Mouse (Mus musculus): ENCODE measurements around the gene Pih1d2. TPM values are rescaled to one million over a fixed set of nuclear protein-coding genes. Genes with fewer than 3 reads are reported as not detected.
A peak's percentile ranks its signal among the peaks of the same experiment; 100 is the strongest.

Pih1d2 gene
- total and polyA plus RNA-seq, 2 experiments from 2014 or later, result 2.6 to 5.5 TPM

DNA sequence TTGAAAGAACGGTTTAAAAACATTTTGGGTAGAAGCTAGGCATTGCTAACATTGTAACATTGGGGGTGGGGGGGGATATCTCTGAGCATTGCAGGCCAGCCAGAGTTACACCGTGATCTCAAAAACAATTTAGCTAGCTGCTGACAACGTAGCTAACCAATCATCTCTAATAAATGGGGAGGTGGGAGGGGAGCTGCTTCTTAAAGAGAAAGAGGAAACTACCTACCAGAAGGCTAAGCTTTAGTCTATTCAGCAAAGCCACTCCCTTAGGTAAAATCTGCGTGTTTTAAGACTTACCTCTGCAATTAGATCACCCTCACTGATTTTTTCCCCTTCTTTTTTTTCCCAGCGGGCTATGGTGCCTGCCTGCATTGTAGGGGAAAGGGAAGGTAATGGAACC, 41.3 kb downstream of the Pih1d2 start:
- Histone ChIP-seq H3K4me3 (ENCODE audit: low read length) (peak overlapping the region; percentile 96), H3K4me1 (ENCODE audit: insufficient read depth, low read length) (peaks cover 9% of the 10 kb centered on the region; the same call in 1 of the 2 replicates), H3K9me3 (ENCODE audit: low read length) (no peaks in the 10 kb centered on the region), H3K4me2 (ENCODE audit: low read depth, low read length) (peak overlapping the region; percentile 81), H3K9ac (replicated peaks; ENCODE audit: low read length) (peak overlapping the region; percentile 98), H3K27me3 (ENCODE audit: insufficient read depth, low read length) (no peaks in the 10 kb centered on the region), H3K36me3 (ENCODE audit: insufficient read depth, low read length) (peaks cover 5% of the 10 kb centered on the region; the same call in 1 of the 2 replicates), H3K27ac (peak overlapping the region; percentile 92; the same call in 1 of the 2 replicates)
- ATAC-seq (0 out of 2 replicates have a peak, but pooled peaks have one; percentile 2), DNase-seq (ENCODE audit: low spot score) (peak; percentile 27)
- WGBS, result 22% methylated on average over 5 of the region's 5 CpGs
- no peak for TF ChIP-seq CTCF (IDR thresholded peaks at IDR 0.05; ENCODE audit: low read depth)

DNA sequence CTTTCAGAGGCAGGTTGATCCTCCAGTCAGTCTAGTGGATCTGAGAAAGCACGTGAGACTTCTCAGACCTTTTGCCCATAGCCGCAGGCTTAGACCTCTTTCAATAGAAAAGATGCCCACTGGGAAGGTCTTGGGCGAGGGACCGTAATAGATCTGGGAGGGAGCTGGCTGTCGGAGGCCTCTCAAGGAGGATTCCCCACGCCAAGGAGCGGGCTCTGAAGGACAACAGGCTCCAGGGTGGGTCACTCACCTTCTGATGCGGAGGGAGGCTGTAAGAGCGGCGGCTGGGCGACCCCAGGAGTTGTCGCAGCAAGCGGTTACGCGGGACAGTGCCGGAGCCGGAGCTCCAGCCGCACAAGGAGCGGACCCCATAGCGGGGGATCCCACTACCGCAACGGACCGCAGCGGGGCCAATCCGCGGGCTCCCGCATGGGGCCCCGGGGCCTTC, 41.8 kb downstream of the Pih1d2 start:
- no peak; the same call in none of the 2 replicates for ATAC-seq
- WGBS, result under 1% methylated on average over 20 of the region's 28 CpGs

GRCm38 (mm10) chr9:50659392-50660217, 42.5 kb downstream of the Pih1d2 start, which contains the start of gene Dlat:
TSS of gene Dlat (minus strand) at chr9:50659780.
- Histone ChIP-seq H3K4me2 (ENCODE audit: low read depth, low read length) (peak within 1 kb of the TSS; percentile 81), H3K36me3 (ENCODE audit: insufficient read depth, low read length) (peaks cover 4% of the 10 kb centered on the region; the same call in 1 of the 2 replicates), H3K4me1 (ENCODE audit: insufficient read depth, low read length) (peaks cover 9% of the 10 kb centered on the region; the same call in 1 of the 2 replicates), H3K27me3 (ENCODE audit: insufficient read depth, low read length) (no peaks in the 10 kb centered on the region), H3K9me3 (ENCODE audit: low read length) (no peaks in the 10 kb centered on the region), H3K4me3 (ENCODE audit: low read length) (peak within 1 kb of the TSS; percentile 96), H3K27ac (peak within 1 kb of the TSS; percentile 92), H3K9ac (replicated peaks; ENCODE audit: low read length) (peak within 1 kb of the TSS; percentile 98)
- peak; percentile 95 for ATAC-seq
- TF ChIP-seq CTCF (IDR thresholded peaks at IDR 0.05; ENCODE audit: low read depth), result no peak
- 2% methylated on average over 63 of the region's 63 CpGs for WGBS
- DNase-seq (ENCODE audit: low spot score), result peak; percentile 95

More for the DNA sequence above, 41.8 kb downstream of the Pih1d2 start:
- Histone ChIP-seq H3K9ac (replicated peaks; ENCODE audit: low read length) (peak overlapping the region; percentile 98), H3K9me3 (ENCODE audit: low read length) (no peaks in the 10 kb centered on the region), H3K36me3 (ENCODE audit: insufficient read depth, low read length) (peaks cover 4% of the 10 kb centered on the region; the same call in 1 of the 2 replicates), H3K27me3 (ENCODE audit: insufficient read depth, low read length) (no peaks in the 10 kb centered on the region), H3K4me2 (ENCODE audit: low read depth, low read length) (peak overlapping the region; percentile 81), H3K4me3 (ENCODE audit: low read length) (peak overlapping the region; percentile 96), H3K27ac (peak overlapping the region; percentile 92), H3K4me1 (ENCODE audit: insufficient read depth, low read length) (peaks cover 9% of the 10 kb centered on the region; the same call in 1 of the 2 replicates)
- DNase-seq (ENCODE audit: low spot score), result no peak
- no peak for TF ChIP-seq CTCF (IDR thresholded peaks at IDR 0.05; ENCODE audit: low read depth)

DNA sequence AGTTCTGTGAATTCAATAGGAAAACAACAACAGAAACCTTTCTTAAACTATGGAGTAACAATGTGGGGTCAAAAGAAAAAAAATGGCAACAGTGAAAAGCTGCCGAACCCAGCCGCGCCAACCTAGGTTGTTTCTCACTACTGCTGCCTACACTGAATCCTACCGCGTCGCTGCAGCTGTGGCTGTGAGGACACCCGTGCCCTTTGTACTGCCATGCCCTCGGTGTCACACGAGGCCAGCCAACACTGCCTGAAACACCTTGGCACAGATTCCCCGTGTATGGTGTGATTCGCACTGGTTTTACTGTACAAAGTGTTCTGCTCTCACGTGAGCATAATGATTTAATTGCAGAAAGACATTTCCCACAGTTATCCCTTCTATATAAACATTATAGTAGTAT, 43.3 kb downstream of the Pih1d2 start:
- Histone ChIP-seq H3K4me3 (ENCODE audit: low read length) (peak overlapping the region; percentile 96), H3K27me3 (ENCODE audit: insufficient read depth, low read length) (no peaks in the 10 kb centered on the region), H3K4me1 (ENCODE audit: insufficient read depth, low read length) (peaks cover 9% of the 10 kb centered on the region; the same call in 1 of the 2 replicates), H3K9me3 (ENCODE audit: low read length) (no peaks in the 10 kb centered on the region), H3K9ac (replicated peaks; ENCODE audit: low read length) (peak overlapping the region; percentile 98; the same call in 1 of the 2 replicates), H3K27ac (peak overlapping the region; percentile 92; the same call in 1 of the 2 replicates), H3K4me2 (ENCODE audit: low read depth, low read length) (peak overlapping the region; percentile 81), H3K36me3 (ENCODE audit: insufficient read depth, low read length) (peaks cover 8% of the 10 kb centered on the region; the same call in 1 of the 2 replicates)
- WGBS, result 19% methylated on average over 12 of the region's 12 CpGs
- peak; percentile 38 for DNase-seq (ENCODE audit: low spot score)
- no peak for ATAC-seq
- TF ChIP-seq CTCF (IDR thresholded peaks at IDR 0.05; ENCODE audit: low read depth), result no peak

GRCm38 (mm10) chr9:50664826-50665225, 47.7 kb downstream of the Pih1d2 start:
- Histone ChIP-seq H3K4me3 (ENCODE audit: low read length) (no peak overlapping the region), H3K9me3 (ENCODE audit: low read length) (no peaks in the 10 kb centered on the region)
- DNase-seq (ENCODE audit: low spot score), result no peak

GRCm38 (mm10) chr9:50666442-50666841, 49.3 kb downstream of the Pih1d2 start:
- peaks cover 40% of the 10 kb centered on the region; the same call in 1 of the 2 replicates for H3K36me3 ChIP-seq (ENCODE audit: insufficient read depth, low read length)

More at GRCm38 (mm10) chr9:50664826-50665225, 47.7 kb downstream of the Pih1d2 start:
- WGBS, result 90% methylated on average over 5 of the region's 5 CpGs
- H3K4me1 ChIP-seq (ENCODE audit: insufficient read depth, low read length), result 0 out of 2 replicates have a peak, but pooled peaks cover 6% of the 10 kb centered on the region
- H3K27me3 ChIP-seq (ENCODE audit: insufficient read depth, low read length), result no peaks in the 10 kb centered on the region
- TF ChIP-seq CTCF (IDR thresholded peaks at IDR 0.05; ENCODE audit: low read depth), result no peak
- no peak for ATAC-seq
- H3K36me3 ChIP-seq (ENCODE audit: insufficient read depth, low read length), result peaks cover 40% of the 10 kb centered on the region; the same call in 1 of the 2 replicates
- H3K4me2 ChIP-seq (ENCODE audit: low read depth, low read length), result no peak overlapping the region
- H3K9ac ChIP-seq (replicated peaks; ENCODE audit: low read length), result no peak overlapping the region
- H3K27ac ChIP-seq, result no peak overlapping the region

More at GRCm38 (mm10) chr9:50666442-50666841, 49.3 kb downstream of the Pih1d2 start:
- no peak overlapping the region for H3K4me2 ChIP-seq (ENCODE audit: low read depth, low read length)
- DNase-seq (ENCODE audit: low spot score), result no peak
- ATAC-seq, result no peak
- no peak overlapping the region for H3K27ac ChIP-seq
- WGBS, result 88% methylated on average over 6 of the region's 6 CpGs
- no peaks in the 10 kb centered on the region for H3K4me1 ChIP-seq (ENCODE audit: insufficient read depth, low read length)
- no peak overlapping the region for H3K9ac ChIP-seq (replicated peaks; ENCODE audit: low read length)
- H3K4me3 ChIP-seq (ENCODE audit: low read length), result no peak overlapping the region
- no peaks in the 10 kb centered on the region for H3K27me3 ChIP-seq (ENCODE audit: insufficient read depth, low read length)
- H3K9me3 ChIP-seq (ENCODE audit: low read length), result no peaks in the 10 kb centered on the region
- TF ChIP-seq CTCF (IDR thresholded peaks at IDR 0.05; ENCODE audit: low read depth), result no peak
